Mouse (Mus musculus) spleen, adult 10 weeks (tissue): Measurements from ENCODE around the gene Aldh1a3. TPM values are rescaled to one million over a fixed set of nuclear protein-coding genes. Genes with fewer than 3 reads are reported as not detected.

ENCODE experiments used
- polyA plus RNA-seq: library from polyadenylated mRNA; stranded (reverse); fragments of 350-450 nt; fragmentation: Illumina TruSeq; extraction: RNeasy Lipid Tissue Mini Kit (QIAGEN cat#74804); gene quantifications from one replicate; pipeline ENCODE4 v1.2.3, GENCODE M21; 2015; ENCODE audit warnings: low replicate concordance; ENCODE audit not compliant: insufficient read depth

Gene Aldh1a3
- polyA plus RNA-seq = 3.4 TPM

GRCm38 (mm10) chr7:66427437-66428161 is at the start of gene Aldh1a3:
Gene Aldh1a3, minus strand, starts transcription at chr7:66427517.

GRCm38 (mm10) chr7:66387813-66388521 is 39.4 kb downstream of the Aldh1a3 start, which contains the start of gene Lrrk1:
Gene Lrrk1, minus strand, starts transcription at chr7:66388350.

GRCm38 (mm10) chr7:66365904-66366303 is 61.4 kb downstream of the Aldh1a3 start, which contains the start of gene Gm10974:
Gene Gm10974, plus strand, starts transcription at chr7:66365905.

Other genes with a start within 250 kb of the Aldh1a3 start
- gene Gm10974, start 61.6 kb downstream of the Aldh1a3 start, polyA plus RNA-seq = not detected
- gene Lrrk1, start 39.2 kb downstream of the Aldh1a3 start, polyA plus RNA-seq = 25.2 TPM